Mouse (Mus musculus): ENCODE results near the gene Grik4.

The Grik4 gene

GRCm38 (mm10) chr9:42897361-42898051 lies 46.8 kb downstream of the Grik4 start:
- DNase-seq, result peak; percentile 79

- DNase-seq, result no peak
Measured at GRCm38 (mm10) chr9:42896421-42897210, 47.7 kb downstream of the Grik4 start.

DNA sequence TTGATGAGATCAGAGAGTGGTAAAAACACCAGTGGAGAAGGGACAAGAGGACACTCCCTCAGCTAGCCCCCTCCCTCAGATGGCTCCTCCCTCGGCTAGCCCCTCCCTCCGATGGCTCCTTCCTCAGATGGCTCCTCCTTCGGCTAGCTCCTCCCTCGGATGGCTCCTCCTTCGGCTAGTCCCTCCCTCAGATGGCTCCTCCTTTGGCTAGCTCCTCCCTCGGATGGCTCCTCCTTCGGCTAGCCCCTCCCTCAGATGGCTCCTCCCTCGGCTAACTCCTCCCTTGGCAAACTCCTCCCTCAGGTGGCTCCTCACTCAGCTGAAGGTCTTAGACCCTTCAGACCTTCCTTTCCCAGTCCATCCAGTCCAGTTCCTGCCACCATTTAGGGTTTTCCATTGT lies 51.5 kb downstream of the Grik4 start:
- DNase-seq, result no peak

- peak; percentile 53 for DNase-seq
Measured at GRCm38 (mm10) chr9:42887930-42888329, 56.4 kb downstream of the Grik4 start.

DNA sequence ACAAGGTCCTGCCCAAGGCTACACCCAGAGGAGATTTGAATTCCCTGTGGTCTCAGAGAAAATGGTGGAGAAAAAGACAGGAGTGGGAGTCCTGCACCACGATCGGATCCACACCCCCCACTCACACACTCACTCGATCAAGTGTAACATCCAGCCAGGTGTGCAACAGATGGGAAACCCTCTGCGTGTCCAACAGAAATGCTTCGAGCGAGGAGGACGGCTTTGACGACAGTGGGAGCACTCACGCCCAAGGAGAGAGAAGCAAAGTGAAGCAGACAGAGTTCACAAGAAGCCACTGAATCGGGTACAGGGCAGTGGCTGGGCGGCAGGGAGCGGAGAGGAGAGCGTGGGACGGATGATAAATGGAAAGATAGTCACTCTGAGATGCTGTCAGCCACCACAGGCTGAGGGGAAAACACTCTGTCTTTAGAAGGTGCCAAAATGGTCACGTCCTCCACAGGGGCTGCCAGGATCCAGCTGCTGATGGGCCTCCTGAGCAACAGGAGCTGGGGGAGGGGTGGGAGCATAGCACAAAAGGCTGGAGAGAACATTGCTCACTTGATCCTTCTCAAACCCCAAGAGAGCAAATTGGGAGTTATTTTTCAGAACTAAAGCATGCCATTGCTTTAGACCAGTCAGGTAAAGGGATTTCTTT lies 58.1 kb downstream of the Grik4 start:
- DNase-seq, result no peak

- no peak for DNase-seq
Measured at GRCm38 (mm10) chr9:42885566-42885965, 58.7 kb downstream of the Grik4 start.

DNA sequence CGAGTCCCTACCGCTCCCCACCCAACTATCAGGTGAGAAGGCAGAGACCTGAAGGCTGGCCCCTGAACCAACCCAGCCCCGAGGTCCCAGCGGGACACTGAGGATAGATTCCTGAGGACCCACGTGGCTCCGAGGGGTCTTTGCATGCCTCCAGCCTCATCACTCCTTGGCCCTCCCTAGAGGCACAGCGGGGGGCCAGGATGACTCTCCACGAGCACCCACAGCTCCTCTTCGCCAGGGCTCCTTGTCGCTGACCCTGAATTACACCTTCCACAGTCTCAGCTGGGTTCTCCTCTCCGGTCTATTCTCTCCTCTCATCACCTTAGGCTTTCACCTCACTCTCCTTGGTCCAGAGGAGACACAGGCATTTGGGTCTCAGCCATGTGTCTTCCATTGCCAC lies 59.2 kb downstream of the Grik4 start:
- DNase-seq, result no peak

DNA sequence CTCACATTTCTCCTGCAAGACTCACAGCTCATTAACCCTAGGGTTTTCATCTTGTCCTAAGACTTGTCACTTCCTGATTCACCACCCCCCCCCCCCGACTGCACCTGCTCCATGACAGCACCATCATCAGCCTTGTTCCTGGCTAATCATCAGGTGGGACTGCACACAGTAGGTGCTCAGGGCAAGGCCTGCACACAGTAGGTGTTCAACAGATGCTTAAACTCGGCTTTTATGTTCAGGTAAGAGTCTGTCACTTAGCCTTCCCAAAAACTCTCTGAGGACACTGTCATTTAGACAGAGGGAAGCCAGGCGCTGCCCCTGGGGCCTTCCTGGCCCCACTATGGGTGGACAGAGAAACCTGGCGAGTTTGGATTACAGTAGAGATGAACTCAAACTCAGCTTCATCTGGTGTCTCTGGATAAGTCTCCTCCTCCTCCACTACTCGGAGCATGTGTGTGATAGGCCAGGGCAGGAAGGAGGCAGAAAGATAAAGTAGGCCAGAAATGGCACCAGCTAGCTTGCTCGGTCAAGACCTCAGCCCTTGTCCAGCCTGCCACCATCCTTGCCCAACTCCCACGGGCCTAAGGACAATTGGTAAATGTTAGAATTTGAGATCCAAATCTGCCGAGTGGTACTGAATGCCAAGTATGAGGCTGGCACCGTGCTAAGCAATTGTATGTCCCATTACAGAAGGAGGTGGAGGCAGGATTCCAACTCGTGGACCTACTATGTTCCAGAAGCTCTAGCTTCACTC lies 61.1 kb downstream of the Grik4 start:
- DNase-seq, result no peak

- DNase-seq, result no peak
Measured at GRCm38 (mm10) chr9:42882313-42882712, 62.0 kb downstream of the Grik4 start.

- no peak for DNase-seq
Measured at GRCm38 (mm10) chr9:42881040-42881439, 63.3 kb downstream of the Grik4 start.

DNA sequence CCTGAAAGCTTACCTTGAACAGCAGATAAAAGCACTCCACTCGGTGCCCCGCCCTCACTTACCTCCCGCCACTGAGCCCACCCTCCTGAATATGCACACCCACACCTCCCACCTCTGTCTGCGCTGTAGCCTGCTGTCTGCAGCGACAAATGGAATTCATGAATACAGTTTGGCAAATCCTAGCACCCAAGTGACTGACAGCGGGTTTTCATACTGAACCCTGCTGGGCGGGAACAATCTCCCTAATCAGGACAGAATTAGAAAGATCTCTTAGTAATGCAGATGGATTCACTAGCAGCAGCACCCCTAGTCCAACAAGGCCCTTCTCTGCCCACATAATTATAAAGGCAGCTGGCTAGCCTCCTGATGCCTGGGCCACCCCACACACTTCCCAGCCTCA lies 65.9 kb downstream of the Grik4 start:
- peak; percentile 39 for DNase-seq

GRCm38 (mm10) chr9:42872885-42873284 lies 71.4 kb downstream of the Grik4 start:
- DNase-seq, result no peak

GRCm38 (mm10) chr9:42871681-42872080 lies 72.6 kb downstream of the Grik4 start:
- DNase-seq, result no peak

GRCm38 (mm10) chr9:42870257-42870656 lies 74.0 kb downstream of the Grik4 start:
- no peak for DNase-seq

- DNase-seq, result no peak
Measured at GRCm38 (mm10) chr9:42868508-42868907, 75.8 kb downstream of the Grik4 start.

DNA sequence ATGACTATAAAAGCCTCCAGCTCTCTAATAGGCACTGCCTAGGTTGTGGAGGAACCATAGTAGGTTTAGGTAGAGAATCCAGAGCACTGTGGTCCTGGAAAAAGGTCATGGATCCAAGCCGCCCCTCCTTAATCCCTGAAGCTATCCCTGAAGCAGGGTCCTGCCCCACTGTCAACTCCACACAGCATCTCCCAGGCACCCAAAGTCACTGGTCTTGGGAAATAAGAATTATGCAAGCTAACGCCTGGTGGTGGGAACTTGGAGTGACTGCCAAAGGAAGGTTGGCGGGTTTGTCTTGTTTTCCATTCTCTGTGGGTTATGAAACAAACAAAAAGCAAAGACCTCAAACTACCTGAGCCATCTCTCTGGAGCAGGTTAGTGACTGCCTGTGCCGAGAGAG lies 77.6 kb downstream of the Grik4 start:
- no peak for DNase-seq

DNA sequence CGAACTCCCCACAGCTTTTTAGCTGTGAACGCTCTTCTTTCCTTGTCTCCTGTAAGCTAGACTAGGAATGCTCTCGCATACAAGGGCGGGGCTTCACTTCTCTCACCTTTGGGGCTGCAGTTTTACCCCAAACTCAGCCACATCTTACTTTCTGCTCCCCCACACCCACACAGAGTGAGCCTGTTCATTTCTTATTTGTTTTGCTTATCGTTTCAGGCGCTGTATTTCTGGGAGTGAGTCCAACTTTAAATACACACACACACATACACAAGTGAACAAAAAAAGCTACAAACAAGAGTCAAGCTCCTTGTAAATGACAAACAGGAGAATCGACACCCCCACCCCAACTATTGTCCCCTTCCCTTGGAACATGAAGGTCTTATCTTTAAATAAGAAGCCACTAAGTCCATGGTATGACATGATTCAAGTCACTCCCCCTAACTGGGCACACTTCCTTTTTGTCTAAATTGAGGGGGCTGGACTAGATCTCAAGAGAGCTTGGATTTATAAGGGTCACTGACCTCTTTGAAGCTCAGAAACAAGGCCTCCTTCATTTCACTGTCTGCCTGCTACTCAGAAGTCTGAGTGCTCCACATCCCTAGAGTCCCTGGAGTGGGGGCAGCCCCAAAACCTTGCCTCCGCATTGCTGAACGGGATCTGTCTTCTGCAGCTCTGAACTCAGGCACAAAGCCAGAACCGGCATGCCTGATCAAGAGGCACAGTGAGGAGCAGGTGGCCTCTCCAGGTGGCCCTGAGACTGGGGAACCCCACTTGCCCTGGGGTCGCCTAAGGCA lies 79.1 kb downstream of the Grik4 start:
- no peak for DNase-seq

DNA sequence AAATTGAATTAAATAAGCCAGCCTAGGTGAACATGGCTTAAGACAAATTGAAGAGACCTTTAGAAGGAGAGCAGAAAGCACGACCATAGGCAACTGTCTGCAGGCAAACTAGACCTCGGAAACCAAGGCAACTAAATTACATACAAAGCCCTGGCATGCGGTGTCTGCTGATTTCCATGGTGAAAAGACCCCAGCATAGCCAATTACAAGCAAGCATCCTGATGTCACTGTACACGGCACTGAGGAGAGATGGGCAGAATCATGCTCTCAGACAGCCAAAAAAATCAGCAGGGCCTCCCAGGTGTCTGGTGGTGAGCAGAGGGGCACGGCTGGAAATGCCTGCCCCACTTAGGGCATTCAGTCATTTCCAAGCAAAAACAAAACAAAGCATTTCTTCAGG lies 80.9 kb downstream of the Grik4 start:
- DNase-seq, result no peak

- DNase-seq, result no peak
Measured at GRCm38 (mm10) chr9:42861711-42862110, 82.6 kb downstream of the Grik4 start.

GRCm38 (mm10) chr9:42861238-42861637 lies 83.1 kb downstream of the Grik4 start:
- no peak for DNase-seq

GRCm38 (mm10) chr9:42859959-42860794 lies 84.1 kb downstream of the Grik4 start:
- no peak for DNase-seq
